In genomic region chr3:38962328-38962727, GRCm38 (mm10) we compare ENCODE assay signal across 14 mouse cellular contexts.
DNase-seq lines count a peak whose midpoint lies in the region; ATAC-seq lines count a peak whose summit lies in the region.
"Had no signal": no experiment of that assay in that cellular context is flagged by ENCODE, and none has a peak within 500 bp of the region (broad histone marks: within the 10 kb centered on the region; RNA-seq: fewer than 3 reads in every experiment).

No protein-coding gene starts in this region.

- no peak overlapping the region for H3K9ac ChIP-seq in hindbrain, embryonic 13.5 days
- no peak overlapping the region for H3K9ac ChIP-seq in hindbrain, embryonic 11.5 days (ENCODE audit: low read depth, low read length)
- H3K9ac ChIP-seq in midbrain, embryonic 13.5 days (replicated peaks) = no peak overlapping the region
- H3K9ac ChIP-seq in forebrain, embryonic 16.5 days (replicated peaks; ENCODE audit: low read depth, low read length) = no peak overlapping the region
- no peak overlapping the region for H3K9ac ChIP-seq in hindbrain, embryonic 16.5 days (ENCODE audit: low read depth, low read length)
- H3K9ac ChIP-seq: limb, embryonic 13.5 days; liver, embryonic 15.5 days had no signal

- H3K27me3 ChIP-seq in hindbrain, embryonic 13.5 days = no peaks in the 10 kb centered on the region
- H3K27me3 ChIP-seq in hindbrain, embryonic 11.5 days (ENCODE audit: control insufficient read depth, insufficient read depth, low read length) = no peaks in the 10 kb centered on the region
- no peaks in the 10 kb centered on the region for H3K27me3 ChIP-seq in midbrain, embryonic 13.5 days
- H3K27me3 ChIP-seq in midbrain, embryonic 10.5 days (ENCODE audit: low read depth, poor library complexity, severe bottlenecking) = no peaks in the 10 kb centered on the region
- H3K27me3 ChIP-seq in forebrain, embryonic 16.5 days (replicated peaks; ENCODE audit: control insufficient read depth, insufficient read depth, low read length) = no peaks in the 10 kb centered on the region
- H3K27me3 ChIP-seq in hindbrain, embryonic 16.5 days (replicated peaks; ENCODE audit: control insufficient read depth, insufficient read depth, low read length) = no peaks in the 10 kb centered on the region
- H3K27me3 ChIP-seq: limb, embryonic 13.5 days; liver, embryonic 15.5 days had no signal

- H3K4me3 ChIP-seq in hindbrain, embryonic 13.5 days = no peak overlapping the region
- no peak overlapping the region for H3K4me3 ChIP-seq in hindbrain, embryonic 11.5 days (ENCODE audit: low read depth, low read length)
- H3K4me3 ChIP-seq in midbrain, embryonic 13.5 days (replicated peaks) = no peak overlapping the region
- no peak overlapping the region for H3K4me3 ChIP-seq in midbrain, embryonic 10.5 days
- no peak overlapping the region for H3K4me3 ChIP-seq in forebrain, embryonic 16.5 days (replicated peaks; ENCODE audit: low read length)
- no peak overlapping the region for H3K4me3 ChIP-seq in hindbrain, embryonic 16.5 days (ENCODE audit: low read length)
- H3K4me3 ChIP-seq: left cerebral cortex, adult 2 months; limb, embryonic 13.5 days; liver, embryonic 15.5 days had no signal

- no peak for DNase-seq in hindbrain, embryonic 11.5 days (ENCODE audit: low spot score)
- no peak for DNase-seq in midbrain, embryonic 10.5 days (ENCODE audit: low spot score)
- no peak for DNase-seq in natural killer cell, adult 2 months (ENCODE audit: low spot score in 2 of 2)
- DNase-seq: adrenal gland, adult 8-10 months; cerebellum, adult 9-10 months; kidney, adult 18-20 months had no signal

- no peak for ATAC-seq in hindbrain, embryonic 13.5 days (ENCODE audit: low FRiP score)
- ATAC-seq in hindbrain, embryonic 11.5 days (ENCODE audit: low FRiP score) = no peak
- no peak for ATAC-seq in midbrain, embryonic 13.5 days
- peak; percentile 78 for ATAC-seq in forebrain, embryonic 16.5 days
- ATAC-seq in hindbrain, embryonic 16.5 days = 0 out of 2 replicates have a peak, but pooled peaks have one; percentile 40

- H3K4me1 ChIP-seq in hindbrain, embryonic 13.5 days (replicated peaks) = peaks cover 11% of the 10 kb centered on the region
- no peaks in the 10 kb centered on the region for H3K4me1 ChIP-seq in hindbrain, embryonic 11.5 days (replicated peaks; ENCODE audit: control insufficient read depth, insufficient read depth, low read length)
- peaks cover 10% of the 10 kb centered on the region for H3K4me1 ChIP-seq in midbrain, embryonic 13.5 days (replicated peaks)
- H3K4me1 ChIP-seq in midbrain, embryonic 10.5 days = no peaks in the 10 kb centered on the region
- peaks cover 9% of the 10 kb centered on the region for H3K4me1 ChIP-seq in forebrain, embryonic 16.5 days (replicated peaks; ENCODE audit: control insufficient read depth, insufficient read depth, low read length)
- H3K4me1 ChIP-seq in hindbrain, embryonic 16.5 days (ENCODE audit: control insufficient read depth, insufficient read depth, low read depth, low read length) = no peaks in the 10 kb centered on the region
- H3K4me1 ChIP-seq: limb, embryonic 13.5 days; liver, embryonic 15.5 days had no signal

- WGBS in hindbrain, embryonic 13.5 days = 48% methylated on average over 6 of the region's 6 CpGs
- WGBS in hindbrain, embryonic 11.5 days = 84% methylated on average over 6 of the region's 6 CpGs
- 64% methylated on average over 6 of the region's 6 CpGs for WGBS in midbrain, embryonic 13.5 days
- 85% methylated on average over 6 of the region's 6 CpGs for WGBS in midbrain, embryonic 10.5 days
- 44% methylated on average over 6 of the region's 6 CpGs for WGBS in forebrain, embryonic 16.5 days
- 50% methylated on average over 6 of the region's 6 CpGs for WGBS in hindbrain, embryonic 16.5 days

- H3K27ac ChIP-seq in hindbrain, embryonic 13.5 days = peak overlapping the region; percentile 8; the same call in 1 of the 2 replicates
- H3K27ac ChIP-seq in hindbrain, embryonic 11.5 days (ENCODE audit: low read depth, low read length) = no peak overlapping the region
- H3K27ac ChIP-seq in midbrain, embryonic 13.5 days = peak overlapping the region; percentile 39; the same call in 1 of the 2 replicates
- H3K27ac ChIP-seq in midbrain, embryonic 10.5 days (replicated peaks) = no peak overlapping the region
- H3K27ac ChIP-seq in forebrain, embryonic 16.5 days (ENCODE audit: low read length) = no peak overlapping the region
- H3K27ac ChIP-seq in hindbrain, embryonic 16.5 days (ENCODE audit: low read depth, low read length) = no peak overlapping the region
- H3K27ac ChIP-seq: left cerebral cortex, adult 2 months; limb, embryonic 13.5 days; liver, embryonic 15.5 days had no signal

- H3K4me2 ChIP-seq in hindbrain, embryonic 13.5 days = no peak overlapping the region
- no peak overlapping the region for H3K4me2 ChIP-seq in hindbrain, embryonic 11.5 days (replicated peaks; ENCODE audit: low read depth, low read length)
- H3K4me2 ChIP-seq in midbrain, embryonic 13.5 days (replicated peaks) = no peak overlapping the region
- no peak overlapping the region for H3K4me2 ChIP-seq in forebrain, embryonic 16.5 days (ENCODE audit: low read length)
- H3K4me2 ChIP-seq in hindbrain, embryonic 16.5 days (ENCODE audit: low read length) = no peak overlapping the region
- H3K4me2 ChIP-seq: limb, embryonic 13.5 days; liver, embryonic 15.5 days had no signal

- H3K36me3 ChIP-seq in hindbrain, embryonic 13.5 days = peaks cover 22% of the 10 kb centered on the region
- no peaks in the 10 kb centered on the region for H3K36me3 ChIP-seq in hindbrain, embryonic 11.5 days (ENCODE audit: control insufficient read depth, insufficient read depth, low read length)
- H3K36me3 ChIP-seq in midbrain, embryonic 13.5 days = peaks cover 30% of the 10 kb centered on the region
- H3K36me3 ChIP-seq in midbrain, embryonic 10.5 days = peaks cover 41% of the 10 kb centered on the region
- H3K36me3 ChIP-seq in forebrain, embryonic 16.5 days (ENCODE audit: control insufficient read depth, insufficient read depth) = peaks cover 10% of the 10 kb centered on the region; the same call in 1 of the 2 replicates
- peaks cover 2% of the 10 kb centered on the region; the same call in 1 of the 2 replicates for H3K36me3 ChIP-seq in hindbrain, embryonic 16.5 days (ENCODE audit: control insufficient read depth, insufficient read depth, low read length)
- H3K36me3 ChIP-seq: G1E; liver, embryonic 15.5 days had no signal

- no peaks in the 10 kb centered on the region for H3K9me3 ChIP-seq in hindbrain, embryonic 13.5 days
- H3K9me3 ChIP-seq in hindbrain, embryonic 11.5 days (ENCODE audit: control insufficient read depth, low read length) = no peaks in the 10 kb centered on the region
- no peaks in the 10 kb centered on the region for H3K9me3 ChIP-seq in midbrain, embryonic 13.5 days
- H3K9me3 ChIP-seq in midbrain, embryonic 10.5 days (replicated peaks) = no peaks in the 10 kb centered on the region
- no peaks in the 10 kb centered on the region for H3K9me3 ChIP-seq in forebrain, embryonic 16.5 days (ENCODE audit: control insufficient read depth, low read length)
- no peaks in the 10 kb centered on the region for H3K9me3 ChIP-seq in hindbrain, embryonic 16.5 days (ENCODE audit: control insufficient read depth, low read length)
- H3K9me3 ChIP-seq: limb, embryonic 13.5 days; liver, embryonic 15.5 days had no signal

Comparison
In these comparisons a context has a peak if more than half of its experiments do, and no peak if none do; other contexts are left out.
1. ATAC-seq: peak in forebrain, embryonic 16.5 days (single experiment) and hindbrain, embryonic 16.5 days (single experiment); none in hindbrain, embryonic 13.5 days (single experiment), hindbrain, embryonic 11.5 days (single experiment) and midbrain, embryonic 13.5 days (single experiment).
2. H3K27ac ChIP-seq: peak in hindbrain, embryonic 13.5 days (single experiment) and midbrain, embryonic 13.5 days (single experiment); none in hindbrain, embryonic 11.5 days (single experiment), midbrain, embryonic 10.5 days (single experiment), forebrain, embryonic 16.5 days (single experiment) and hindbrain, embryonic 16.5 days (single experiment).